Mouse (Mus musculus): ENCODE results near the gene Nkd1. TPM values are rescaled to one million over a fixed set of nuclear protein-coding genes. Genes with fewer than 3 reads are reported as not detected.

Gene Nkd1
- 0.39 TPM in 1 of 4 replicates, not detected in the others for total RNA-seq (2023)

GRCm38 (mm10) chr8:88520985-88521527, at the start of gene Nkd1:
TSS of gene Nkd1 (plus strand) at chr8:88521354.

GRCm38 (mm10) chr8:88635474-88636397, 114.6 kb downstream of the Nkd1 start, which contains the start of gene Snx20:
TSS of gene Snx20 (minus strand) at chr8:88636128.

Other genes starting within 250 kb of the Nkd1 start
- gene Adcy7, start 249.0 kb upstream of the Nkd1 start, total RNA-seq (2023), result 118 to 132 TPM (median 123 TPM) in 4 replicates
- 77.2 to 98.0 TPM (median 80.4 TPM) in 4 replicates for gene Brd7, start 159.2 kb upstream of the Nkd1 start, total RNA-seq (2023)
- 124 to 131 TPM (median 129 TPM) in 4 replicates for gene Snx20, start 114.8 kb downstream of the Nkd1 start, total RNA-seq (2023)
- 4.1 to 5.8 TPM (median 5.2 TPM) in 4 replicates for gene Nod2, start 126.0 kb downstream of the Nkd1 start, total RNA-seq (2023)
- gene Cyld, start 175.7 kb downstream of the Nkd1 start, total RNA-seq (2023), result 93.5 to 100 TPM (median 96.6 TPM) in 4 replicates